Mouse (Mus musculus): ENCODE data around the gene Asb10. TPM values are rescaled to one million over a fixed set of nuclear protein-coding genes. Genes with fewer than 3 reads are reported as not detected.

Gene Asb10
- total and polyA plus RNA-seq, 2 experiments from 2014 or later = 0.31 to 1.2 TPM

DNA sequence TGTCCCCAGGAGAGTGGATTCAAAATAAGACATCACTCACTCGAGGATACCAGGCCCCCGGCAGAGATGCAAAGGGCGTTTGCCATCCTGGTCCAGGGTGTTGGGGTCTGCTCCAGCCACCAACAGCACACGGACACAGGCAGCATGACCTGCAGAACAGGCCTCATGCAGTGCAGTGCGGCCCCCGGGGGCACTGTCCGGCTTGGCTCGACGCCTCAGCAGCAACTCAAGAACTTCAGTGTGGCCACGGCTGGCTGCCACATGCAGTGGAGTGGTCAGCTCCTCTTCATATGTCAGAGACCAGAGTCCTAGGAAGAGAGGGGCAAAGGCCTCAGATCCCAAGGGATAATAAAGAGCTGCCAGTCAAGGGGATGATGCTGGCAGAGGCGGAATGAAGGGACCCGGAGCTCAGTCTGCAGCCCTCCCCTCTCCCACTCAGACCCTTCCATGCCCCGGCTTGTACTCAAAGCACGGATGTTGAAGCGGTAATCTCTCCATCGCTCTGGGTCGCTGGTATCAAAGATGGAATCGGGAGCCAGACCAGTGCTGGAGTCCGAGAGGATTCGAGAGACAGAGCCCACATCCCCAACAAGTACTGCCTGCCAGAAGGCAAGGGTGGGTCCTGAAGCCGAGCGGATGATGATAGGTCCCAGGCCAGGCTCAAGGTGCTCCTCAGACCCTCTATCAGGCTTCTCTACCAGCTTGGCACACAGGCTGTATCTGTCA is 1.0 kb downstream of the Asb10 start:
- TF ChIP-seq CTCF (IDR thresholded peaks at IDR 0.05) = no peak
- DNase-seq (ENCODE audit: low spot score) = no peak
- Histone ChIP-seq H3K9me3 (ENCODE audit: low read length) (no peaks in the 10 kb centered on the region), H3K27me3 (ENCODE audit: insufficient read depth, low read length) (no peaks in the 10 kb centered on the region; the same call in 1 of the 2 replicates), H3K36me3 (ENCODE audit: insufficient read depth, low read length) (no peaks in the 10 kb centered on the region), H3K4me2 (ENCODE audit: low read depth, low read length, poor library complexity, severe bottlenecking) (no peak overlapping the region), H3K9ac (replicated peaks; ENCODE audit: low read length, poor library complexity, severe bottlenecking) (no peak overlapping the region), H3K4me1 (ENCODE audit: insufficient read depth, low read length) (no peaks in the 10 kb centered on the region), H3K4me3 (ENCODE audit: low read depth, low read length) (no peak overlapping the region), H3K27ac (ENCODE audit: low read depth, low read length) (no peak overlapping the region)
- 82% methylated on average over 22 of the region's 22 CpGs for WGBS
- no peak for ATAC-seq (ENCODE audit: low FRiP score)

DNA sequence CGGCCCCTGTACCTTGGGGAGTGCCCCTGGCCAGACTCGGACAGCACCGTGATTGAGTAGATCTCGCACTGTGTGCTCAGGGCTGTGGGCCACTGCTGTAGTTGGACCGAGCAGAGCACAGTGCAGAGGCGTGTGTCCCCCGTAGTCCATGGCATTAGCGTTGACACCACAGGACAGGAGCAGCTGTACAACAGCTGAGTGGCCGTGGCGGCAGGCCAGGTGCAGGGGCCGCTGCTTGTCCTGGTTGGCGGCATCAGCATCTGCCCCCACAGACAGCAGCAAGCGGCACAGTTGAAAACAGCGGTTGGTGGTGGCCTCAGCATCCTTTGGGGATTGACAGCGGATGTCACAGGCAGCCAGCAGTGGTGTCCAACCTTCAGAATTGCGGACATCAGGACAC is 3.2 kb downstream of the Asb10 start:
- Histone ChIP-seq H3K4me3 (ENCODE audit: low read depth, low read length) (no peak overlapping the region), H3K9me3 (ENCODE audit: low read length) (no peaks in the 10 kb centered on the region), H3K9ac (replicated peaks; ENCODE audit: low read length, poor library complexity, severe bottlenecking) (no peak overlapping the region), H3K27ac (ENCODE audit: low read depth, low read length) (no peak overlapping the region), H3K4me2 (ENCODE audit: low read depth, low read length, poor library complexity, severe bottlenecking) (no peak overlapping the region), H3K4me1 (ENCODE audit: insufficient read depth, low read length) (no peaks in the 10 kb centered on the region), H3K36me3 (ENCODE audit: insufficient read depth, low read length) (no peaks in the 10 kb centered on the region), H3K27me3 (ENCODE audit: insufficient read depth, low read length) (no peaks in the 10 kb centered on the region; the same call in 1 of the 2 replicates)
- ATAC-seq (ENCODE audit: low FRiP score) = no peak; the same call in 1 of the 2 replicates
- 63% methylated on average over 16 of the region's 16 CpGs for WGBS
- no peak for TF ChIP-seq CTCF (IDR thresholded peaks at IDR 0.05)
- no peak for DNase-seq (ENCODE audit: low spot score)

DNA sequence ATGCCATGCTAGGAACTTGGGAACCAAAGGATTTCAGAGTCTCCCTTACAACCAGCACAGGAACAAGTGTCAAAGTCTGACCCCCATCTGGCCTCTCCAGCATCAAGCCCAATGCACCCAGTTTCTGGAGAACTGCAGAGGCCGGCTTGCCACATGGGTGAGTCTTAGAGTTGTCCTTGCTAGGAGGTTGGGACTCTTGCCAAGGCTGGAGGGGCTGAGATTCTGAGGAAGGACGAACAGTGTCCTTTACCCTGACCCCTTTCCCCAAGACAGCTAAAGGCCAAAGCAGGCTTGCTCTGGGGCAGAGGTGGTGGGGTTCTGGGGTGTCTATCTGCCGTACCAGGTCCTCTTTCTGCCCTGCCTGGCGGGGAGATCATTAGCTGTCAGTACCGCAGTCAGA is 4.3 kb downstream of the Asb10 start:
- 82% methylated on average over 5 of the region's 5 CpGs for WGBS

DNA sequence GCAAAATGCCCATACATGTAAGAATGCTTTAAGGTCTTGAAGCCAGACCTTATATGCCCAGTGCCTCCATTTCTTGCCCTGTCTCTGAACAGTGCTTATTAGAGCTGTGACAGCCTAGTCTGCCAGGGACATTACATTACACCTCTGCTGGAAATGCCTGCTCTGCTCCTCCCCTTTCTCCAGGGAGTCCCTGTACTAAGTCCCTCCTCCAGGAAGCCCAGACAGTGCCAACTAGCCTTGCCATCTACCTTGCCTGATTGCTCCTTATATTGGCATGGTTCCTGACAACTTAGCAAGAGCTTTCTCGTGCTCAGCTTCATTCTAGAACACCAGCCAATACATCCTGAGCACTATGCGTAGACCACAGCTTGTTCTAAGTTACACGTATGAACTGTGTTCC is 5.0 kb downstream of the Asb10 start:
- H3K27me3 ChIP-seq (ENCODE audit: insufficient read depth, low read length) = peaks cover 4% of the 10 kb centered on the region; the same call in 1 of the 2 replicates
- no peak for ATAC-seq (ENCODE audit: low FRiP score)
- 94% methylated on average over 3 of the region's 3 CpGs for WGBS

More for the DNA sequence above, 4.3 kb downstream of the Asb10 start:
- no peak overlapping the region for H3K27ac ChIP-seq (ENCODE audit: low read depth, low read length)
- no peak for DNase-seq (ENCODE audit: low spot score)
- H3K4me1 ChIP-seq (ENCODE audit: insufficient read depth, low read length) = no peaks in the 10 kb centered on the region
- H3K4me3 ChIP-seq (ENCODE audit: low read depth, low read length) = no peak overlapping the region
- peaks cover under 1% of the 10 kb centered on the region; the same call in 1 of the 2 replicates for H3K27me3 ChIP-seq (ENCODE audit: insufficient read depth, low read length)
- no peak for ATAC-seq (ENCODE audit: low FRiP score)
- no peaks in the 10 kb centered on the region for H3K9me3 ChIP-seq (ENCODE audit: low read length)
- no peak for TF ChIP-seq CTCF (IDR thresholded peaks at IDR 0.05)
- H3K9ac ChIP-seq (replicated peaks; ENCODE audit: low read length, poor library complexity, severe bottlenecking) = no peak overlapping the region
- no peaks in the 10 kb centered on the region for H3K36me3 ChIP-seq (ENCODE audit: insufficient read depth, low read length)
- H3K4me2 ChIP-seq (ENCODE audit: low read depth, low read length, poor library complexity, severe bottlenecking) = no peak overlapping the region

DNA sequence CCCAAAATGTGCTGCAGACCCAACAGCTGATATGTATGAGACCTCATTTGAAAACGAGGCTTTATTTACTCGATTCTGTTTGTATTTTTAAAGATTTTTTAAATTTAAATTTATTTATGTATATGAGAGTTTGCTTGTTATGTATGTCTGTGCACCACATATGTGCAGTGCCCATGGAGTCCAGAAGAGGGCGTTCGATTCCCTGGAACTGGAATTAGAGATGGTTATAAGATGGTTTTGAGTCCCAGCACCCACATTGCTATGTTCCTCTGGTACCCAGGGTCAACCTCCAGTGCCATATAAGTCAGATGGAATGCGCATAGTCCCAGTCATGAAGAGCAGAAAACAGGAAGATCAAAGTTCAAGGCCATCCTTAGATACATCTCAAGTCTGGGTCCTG is 6.5 kb downstream of the Asb10 start:
- Histone ChIP-seq H3K9me3 (ENCODE audit: low read length) (no peaks in the 10 kb centered on the region), H3K9ac (replicated peaks; ENCODE audit: low read length, poor library complexity, severe bottlenecking) (no peak overlapping the region), H3K27ac (ENCODE audit: low read depth, low read length) (no peak overlapping the region), H3K4me1 (ENCODE audit: insufficient read depth, low read length) (no peaks in the 10 kb centered on the region), H3K36me3 (ENCODE audit: insufficient read depth, low read length) (no peaks in the 10 kb centered on the region), H3K27me3 (ENCODE audit: insufficient read depth, low read length) (peaks cover 5% of the 10 kb centered on the region; the same call in 1 of the 2 replicates), H3K4me2 (ENCODE audit: low read depth, low read length, poor library complexity, severe bottlenecking) (no peak overlapping the region), H3K4me3 (ENCODE audit: low read depth, low read length) (no peak overlapping the region)
- 45% methylated on average over 5 of the region's 5 CpGs for WGBS
- ATAC-seq (ENCODE audit: low FRiP score) = no peak
- TF ChIP-seq CTCF (IDR thresholded peaks at IDR 0.05) = peak; percentile 39
- no peak for DNase-seq (ENCODE audit: low spot score)

More for the DNA sequence above, 5.0 kb downstream of the Asb10 start:
- Histone ChIP-seq H3K9me3 (ENCODE audit: low read length) (no peaks in the 10 kb centered on the region), H3K36me3 (ENCODE audit: insufficient read depth, low read length) (no peaks in the 10 kb centered on the region), H3K27ac (ENCODE audit: low read depth, low read length) (no peak overlapping the region), H3K4me2 (ENCODE audit: low read depth, low read length, poor library complexity, severe bottlenecking) (no peak overlapping the region), H3K9ac (replicated peaks; ENCODE audit: low read length, poor library complexity, severe bottlenecking) (no peak overlapping the region), H3K4me1 (ENCODE audit: insufficient read depth, low read length) (no peaks in the 10 kb centered on the region), H3K4me3 (ENCODE audit: low read depth, low read length) (no peak overlapping the region)
- DNase-seq (ENCODE audit: low spot score) = no peak
- no peak for TF ChIP-seq CTCF (IDR thresholded peaks at IDR 0.05)

DNA sequence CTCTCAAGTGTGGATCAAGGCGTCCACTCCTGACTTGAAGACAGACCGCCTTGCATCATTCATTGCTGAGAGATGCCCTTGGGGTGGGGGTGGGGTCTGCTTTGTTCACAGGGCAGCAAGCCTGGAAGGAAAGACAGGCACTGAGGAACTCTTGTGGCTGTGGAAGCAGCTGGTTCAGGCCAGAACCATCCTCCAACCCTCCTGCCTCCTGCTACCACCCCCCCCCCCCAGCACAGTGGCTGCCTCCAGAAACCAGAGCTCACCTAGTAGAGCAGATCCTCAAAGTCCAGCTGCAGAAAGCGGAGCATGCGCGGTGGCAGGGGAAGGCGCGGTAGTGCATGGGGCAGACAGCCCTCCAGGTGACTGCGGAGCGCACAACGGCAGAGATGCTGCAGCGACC is 7.4 kb downstream of the Asb10 start:
- ATAC-seq (ENCODE audit: low FRiP score) (no peak), DNase-seq (ENCODE audit: low spot score) (no peak)
- no peak overlapping the region for H3K27ac ChIP-seq (ENCODE audit: low read depth, low read length)
- no peaks in the 10 kb centered on the region for H3K4me1 ChIP-seq (ENCODE audit: insufficient read depth, low read length)
- 49% methylated on average over 11 of the region's 11 CpGs for WGBS
- peaks cover 13% of the 10 kb centered on the region for H3K27me3 ChIP-seq (ENCODE audit: insufficient read depth, low read length)
- H3K4me2 ChIP-seq (ENCODE audit: low read depth, low read length, poor library complexity, severe bottlenecking) = no peak overlapping the region
- H3K9ac ChIP-seq (replicated peaks; ENCODE audit: low read length, poor library complexity, severe bottlenecking) = no peak overlapping the region
- no peak overlapping the region for H3K4me3 ChIP-seq (ENCODE audit: low read depth, low read length)
- no peak for TF ChIP-seq CTCF (IDR thresholded peaks at IDR 0.05)
- no peaks in the 10 kb centered on the region for H3K36me3 ChIP-seq (ENCODE audit: insufficient read depth, low read length)
- H3K9me3 ChIP-seq (ENCODE audit: low read length) = no peaks in the 10 kb centered on the region
